Mouse (Mus musculus): Measurements from ENCODE around the gene Wdr6. TPM values are rescaled to one million over a fixed set of nuclear protein-coding genes. Genes with fewer than 3 reads are reported as not detected.
"Not testable (repeated sequence)": the region's sequence is repeated elsewhere in the genome, so short reads cannot be mapped to it uniquely, and the experiment has no call there.

The Wdr6 gene
- polyA plus RNA-seq, 1 experiment, result 52.9 TPM

DNA sequence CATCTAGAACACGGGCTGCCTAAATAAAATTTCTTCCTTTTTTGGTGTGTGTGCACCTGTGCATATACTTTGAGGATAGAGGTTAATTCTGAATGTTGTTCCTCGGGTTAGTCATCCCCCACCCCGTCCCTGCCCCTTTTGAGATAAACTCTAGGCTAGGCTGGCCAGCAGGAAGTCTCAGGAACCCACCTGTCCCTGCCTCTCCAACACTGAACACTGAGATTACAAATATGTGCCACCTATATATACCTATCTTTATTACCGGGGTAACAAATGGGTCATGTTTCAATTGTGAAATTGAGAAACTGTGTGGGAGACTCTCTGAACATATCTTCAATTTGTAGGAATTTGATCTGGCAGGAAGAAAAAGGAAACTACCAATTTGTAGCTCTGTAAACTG lies 30.4 kb upstream of the Wdr6 start:
- no peaks in the 10 kb centered on the region for H3K79me3 ChIP-seq (ENCODE audit: low read depth)
- peaks cover 77% of the 10 kb centered on the region for H3K36me3 ChIP-seq (ENCODE audit: control insufficient read depth, insufficient read depth)
- no peak overlapping the region for H3ac ChIP-seq (ENCODE audit: control insufficient read depth, insufficient read length, low read depth)
- no peaks in the 10 kb centered on the region for H3K27me3 ChIP-seq (ENCODE audit: control insufficient read depth, insufficient read depth, insufficient read length)
- TF ChIP-seq CEBPB (IDR thresholded peaks at IDR 0.05; ENCODE audit: low read depth), result no peak
- no peak for TF ChIP-seq MYOD1 (IDR thresholded peaks at IDR 0.05; ENCODE audit: control insufficient read depth, insufficient read length, low read depth)
- no peak for TF ChIP-seq FOSL1 (IDR thresholded peaks at IDR 0.05; ENCODE audit: insufficient read depth, low read length, poor library complexity, severe bottlenecking)
- no peak for TF ChIP-seq USF1 (IDR thresholded peaks at IDR 0.05; ENCODE audit: low read depth)
- TF ChIP-seq MYOG (IDR thresholded peaks at IDR 0.05; ENCODE audit: control insufficient read depth, extremely low read depth, insufficient read length), result no peak
- no peak for TF ChIP-seq CTCF (IDR thresholded peaks at IDR 0.05; ENCODE audit: control insufficient read depth, insufficient read depth, insufficient read length)
- TF ChIP-seq MAX (IDR thresholded peaks at IDR 0.05), result no peak
- no peaks in the 10 kb centered on the region for H3K79me2 ChIP-seq (ENCODE audit: control insufficient read depth, insufficient read depth)
- no peak overlapping the region for H3K4me3 ChIP-seq (ENCODE audit: insufficient read depth, poor library complexity, severe bottlenecking)

DNA sequence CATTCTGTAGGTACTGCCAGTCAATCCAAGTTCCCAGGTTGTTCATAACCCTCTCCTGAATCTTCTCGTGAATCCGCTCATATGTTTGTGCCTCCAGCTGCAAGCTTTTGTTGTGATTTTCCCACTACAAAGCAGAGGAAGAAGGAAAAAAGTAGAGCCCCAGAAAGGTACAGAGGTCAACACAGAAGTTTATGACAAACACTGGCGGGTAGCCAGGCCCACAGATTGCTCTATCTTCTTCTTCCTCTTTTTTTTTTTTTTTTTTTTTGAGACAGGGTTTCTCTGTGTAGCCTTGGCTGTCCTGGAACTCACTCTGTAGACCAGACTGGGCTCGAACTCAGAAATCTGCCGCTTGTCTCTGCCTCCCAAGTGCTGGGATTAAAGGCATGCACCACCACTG lies 29.4 kb upstream of the Wdr6 start:
- H3K79me3 ChIP-seq (ENCODE audit: low read depth); H3K4me3 ChIP-seq (ENCODE audit: insufficient read depth, poor library complexity, severe bottlenecking); H3K79me2 ChIP-seq (ENCODE audit: control insufficient read depth, insufficient read depth); H3ac ChIP-seq (ENCODE audit: control insufficient read depth, insufficient read length, low read depth); H3K27me3 ChIP-seq (ENCODE audit: control insufficient read depth, insufficient read depth, insufficient read length): not testable (repeated sequence)
- H3K36me3 ChIP-seq (ENCODE audit: control insufficient read depth, insufficient read depth), result peaks cover 77% of the 10 kb centered on the region

DNA sequence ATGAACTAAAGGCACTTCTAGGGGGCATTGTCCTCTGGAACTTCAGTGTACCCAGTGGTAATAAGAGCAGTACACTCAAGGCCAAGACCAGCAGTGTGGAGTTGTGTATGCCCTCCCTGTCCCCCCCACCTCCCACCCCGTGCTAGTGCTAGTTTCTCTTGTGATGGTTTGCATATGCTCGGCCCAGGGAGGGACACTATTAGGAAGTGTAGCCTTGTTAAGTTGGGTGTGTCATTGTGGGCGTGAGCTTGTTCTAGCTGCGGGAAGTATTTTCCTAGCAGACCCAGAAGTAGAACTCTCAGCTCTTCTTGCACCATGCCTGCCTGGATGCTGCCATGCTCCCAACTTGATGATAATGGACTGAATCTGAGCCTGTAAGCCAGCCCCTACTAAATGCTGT lies 23.4 kb upstream of the Wdr6 start:
- no peak overlapping the region for H3ac ChIP-seq (ENCODE audit: control insufficient read depth, insufficient read length, low read depth)
- peaks cover 35% of the 10 kb centered on the region for H3K36me3 ChIP-seq (ENCODE audit: control insufficient read depth, insufficient read depth)
- TF ChIP-seq MAX (IDR thresholded peaks at IDR 0.05) (no peak), USF1 (IDR thresholded peaks at IDR 0.05; ENCODE audit: low read depth) (no peak), MYOD1 (IDR thresholded peaks at IDR 0.05; ENCODE audit: control insufficient read depth, insufficient read length, low read depth) (no peak), MYOG (IDR thresholded peaks at IDR 0.05; ENCODE audit: control insufficient read depth, extremely low read depth, insufficient read length) (no peak), FOSL1 (IDR thresholded peaks at IDR 0.05; ENCODE audit: insufficient read depth, low read length, poor library complexity, severe bottlenecking) (no peak), CEBPB (IDR thresholded peaks at IDR 0.05; ENCODE audit: low read depth) (no peak), CTCF (IDR thresholded peaks at IDR 0.05; ENCODE audit: control insufficient read depth, insufficient read depth, insufficient read length) (no peak)
- H3K79me2 ChIP-seq (ENCODE audit: control insufficient read depth, insufficient read depth), result no peaks in the 10 kb centered on the region
- no peaks in the 10 kb centered on the region for H3K27me3 ChIP-seq (ENCODE audit: control insufficient read depth, insufficient read depth, insufficient read length)
- no peak overlapping the region for H3K4me3 ChIP-seq (ENCODE audit: insufficient read depth, poor library complexity, severe bottlenecking)
- no peaks in the 10 kb centered on the region for H3K79me3 ChIP-seq (ENCODE audit: low read depth)

DNA sequence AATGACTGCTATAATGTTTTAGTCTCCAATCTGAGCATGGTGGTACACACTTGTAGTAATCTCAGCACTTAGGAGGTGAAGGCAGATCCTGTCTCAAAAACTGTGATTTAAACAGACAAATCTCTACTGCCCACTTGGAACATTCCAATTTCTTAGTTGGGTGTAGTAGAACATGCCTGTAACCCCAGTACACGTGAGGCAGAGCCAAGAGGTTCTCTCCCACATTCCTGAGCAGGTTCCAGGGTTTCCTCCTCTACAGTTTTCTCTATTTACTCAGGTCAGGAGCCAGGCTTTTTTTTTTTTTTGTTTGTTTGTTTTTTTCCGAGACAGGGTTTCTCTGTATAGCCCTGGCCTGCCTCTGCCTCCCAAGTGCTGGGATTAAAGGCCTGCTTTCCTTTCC lies 21.5 kb upstream of the Wdr6 start:
- Histone ChIP-seq H3K79me3 (ENCODE audit: low read depth) (no peaks in the 10 kb centered on the region), H3K79me2 (ENCODE audit: control insufficient read depth, insufficient read depth) (no peaks in the 10 kb centered on the region), H3K36me3 (ENCODE audit: control insufficient read depth, insufficient read depth) (peaks cover 18% of the 10 kb centered on the region), H3ac (ENCODE audit: control insufficient read depth, insufficient read length, low read depth) (no peak overlapping the region), H3K27me3 (ENCODE audit: control insufficient read depth, insufficient read depth, insufficient read length) (no peaks in the 10 kb centered on the region), H3K4me3 (ENCODE audit: insufficient read depth, poor library complexity, severe bottlenecking) (no peak overlapping the region)
- TF ChIP-seq MYOD1 (IDR thresholded peaks at IDR 0.05; ENCODE audit: control insufficient read depth, insufficient read length, low read depth), result no peak
- TF ChIP-seq FOSL1 (IDR thresholded peaks at IDR 0.05; ENCODE audit: insufficient read depth, low read length, poor library complexity, severe bottlenecking), result no peak
- TF ChIP-seq USF1 (IDR thresholded peaks at IDR 0.05; ENCODE audit: low read depth), result no peak
- no peak for TF ChIP-seq CEBPB (IDR thresholded peaks at IDR 0.05; ENCODE audit: low read depth)
- no peak for TF ChIP-seq MAX (IDR thresholded peaks at IDR 0.05)

DNA sequence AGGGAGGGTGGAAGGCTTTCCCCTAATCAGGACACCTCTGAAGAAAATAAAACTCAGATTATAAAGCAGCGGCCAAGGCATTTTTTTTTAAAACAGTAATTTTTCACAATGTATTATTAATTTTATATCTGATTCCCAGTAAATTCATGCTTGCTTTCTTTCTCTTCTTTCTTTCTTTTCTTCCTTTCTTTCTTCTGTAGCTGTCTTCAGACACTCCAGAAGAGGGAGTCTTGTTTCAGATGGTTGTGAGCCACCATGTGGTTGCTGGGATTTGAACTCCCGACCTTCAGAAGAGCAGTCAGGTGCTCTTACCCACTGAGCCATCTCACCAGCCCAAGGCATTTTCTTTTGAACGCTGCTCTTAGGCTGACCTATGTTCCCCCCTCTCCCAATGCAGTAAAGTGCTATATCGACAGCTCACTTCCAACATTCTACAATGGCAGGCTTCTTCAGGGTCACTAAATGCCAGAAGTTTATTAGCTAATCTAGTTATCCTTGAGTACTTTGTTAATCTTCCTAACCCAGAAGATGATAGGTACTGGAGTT lies 20.6 kb upstream of the Wdr6 start:
- Histone ChIP-seq H3K4me3 (ENCODE audit: insufficient read depth, poor library complexity, severe bottlenecking) (no peak overlapping the region), H3K79me2 (ENCODE audit: control insufficient read depth, insufficient read depth) (no peaks in the 10 kb centered on the region), H3ac (ENCODE audit: control insufficient read depth, insufficient read length, low read depth) (no peak overlapping the region), H3K79me3 (ENCODE audit: low read depth) (no peaks in the 10 kb centered on the region), H3K36me3 (ENCODE audit: control insufficient read depth, insufficient read depth) (peaks cover 13% of the 10 kb centered on the region), H3K27me3 (ENCODE audit: control insufficient read depth, insufficient read depth, insufficient read length) (no peaks in the 10 kb centered on the region)
- TF ChIP-seq MAX (IDR thresholded peaks at IDR 0.05), result no peak
- TF ChIP-seq FOSL1 (IDR thresholded peaks at IDR 0.05; ENCODE audit: insufficient read depth, low read length, poor library complexity, severe bottlenecking), result no peak
- TF ChIP-seq CEBPB (IDR thresholded peaks at IDR 0.05; ENCODE audit: low read depth), result no peak
- TF ChIP-seq USF1 (IDR thresholded peaks at IDR 0.05; ENCODE audit: low read depth), result no peak
- TF ChIP-seq MYOG (IDR thresholded peaks at IDR 0.05; ENCODE audit: control insufficient read depth, extremely low read depth, insufficient read length), result no peak
- TF ChIP-seq CTCF (IDR thresholded peaks at IDR 0.05; ENCODE audit: control insufficient read depth, insufficient read depth, insufficient read length), result no peak
- no peak for TF ChIP-seq MYOD1 (IDR thresholded peaks at IDR 0.05; ENCODE audit: control insufficient read depth, insufficient read length, low read depth)

DNA sequence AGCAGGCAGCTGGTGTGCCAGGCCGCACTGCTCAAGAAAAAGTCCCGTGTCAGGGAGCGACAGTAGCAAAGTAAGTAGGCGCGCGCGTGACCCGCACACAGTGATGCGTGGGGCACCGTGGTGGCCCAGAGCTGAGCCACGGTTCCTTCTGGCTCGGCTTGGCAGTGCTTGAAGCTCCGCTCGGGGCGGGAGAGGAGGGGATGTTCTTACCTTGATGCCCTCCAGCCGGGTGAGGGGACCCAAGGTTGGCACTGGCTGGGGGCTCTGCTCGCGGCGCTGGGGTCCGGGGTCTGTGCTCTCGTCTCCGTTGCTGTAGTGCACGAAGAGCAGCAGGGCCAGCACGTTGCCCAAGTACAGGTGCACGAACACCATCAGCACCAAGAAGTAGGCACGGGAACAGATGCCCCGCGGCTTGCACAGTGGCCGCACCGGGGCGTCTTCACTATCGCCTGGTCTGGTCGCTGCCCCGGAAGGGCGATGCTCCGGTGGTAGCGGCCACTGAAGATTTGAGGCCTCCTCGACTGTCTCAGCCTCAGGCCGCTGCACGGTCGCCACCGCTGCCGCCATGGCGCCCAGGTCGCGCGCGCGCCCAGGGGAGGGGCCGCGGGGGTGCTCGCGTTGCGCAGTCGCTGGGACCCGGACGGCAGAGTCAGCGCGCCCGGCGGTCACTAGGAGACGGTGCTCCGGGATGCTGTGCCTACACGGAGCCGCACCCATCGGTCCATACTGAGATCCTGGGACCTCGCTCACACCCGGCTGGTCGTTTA lies 18.6 kb upstream of the Wdr6 start, which contains the start of gene P4htm:
P4htm (minus strand) TSS at position 670 of the 767 bp plus-strand sequence.
- Histone ChIP-seq H3K4me3 (ENCODE audit: insufficient read depth, poor library complexity, severe bottlenecking) (peak within 1 kb of the TSS; percentile 29), H3K36me3 (ENCODE audit: control insufficient read depth, insufficient read depth) (no peaks in the 10 kb centered on the region), H3ac (ENCODE audit: control insufficient read depth, insufficient read length, low read depth) (peak within 1 kb of the TSS; percentile 69), H3K79me3 (ENCODE audit: low read depth) (no peaks in the 10 kb centered on the region), H3K79me2 (ENCODE audit: control insufficient read depth, insufficient read depth) (no peaks in the 10 kb centered on the region), H3K27me3 (ENCODE audit: control insufficient read depth, insufficient read depth, insufficient read length) (no peaks in the 10 kb centered on the region)
- no peak for TF ChIP-seq MAX (IDR thresholded peaks at IDR 0.05)

Measured in C2C12 (cell line).